Mouse (Mus musculus) midbrain, embryonic 14.5 days (tissue): Measurements from ENCODE around the gene Car11. TPM values are rescaled to one million over a fixed set of nuclear protein-coding genes. Genes with fewer than 3 reads are reported as not detected.

Experiments
- ATAC-seq: fragments of 200-750 bp; cut with Nextera tagmentation; 2 replicates; pipeline ENCODE4 v1.8.0; 2017; ENCODE audit warnings: moderate number of reproducible peaks, moderate library complexity; ENCODE audit not compliant: low FRiP score, low TSS enrichment
- DNase-seq: peaks from one replicate; pipeline ENCODE4 v3.0.0-alpha.2; 2015
- H3K27ac ChIP-seq: fragments of 300-500 bp; sonication (generic); replicated peaks from 2 replicates; pipeline ENCODE4 v1.5.1; 2014; ENCODE audit warnings: mild to moderate bottlenecking, low read depth, low read length, moderate library complexity
- H3K27me3 ChIP-seq: fragments of 300-500 bp; sonication (generic); 2 replicates; pipeline ENCODE4 v1.6.1; 2014; ENCODE audit warnings: low read length, control low read depth, mixed read lengths; ENCODE audit not compliant: control insufficient read depth, insufficient read depth
- H3K36me3 ChIP-seq: fragments of 300-500 bp; sonication (generic); 2 replicates; pipeline ENCODE4 v1.6.1; 2014; ENCODE audit warnings: low read length, control low read depth; ENCODE audit not compliant: control insufficient read depth, insufficient read depth
- H3K4me1 ChIP-seq: fragments of 300-500 bp; sonication (generic); 2 replicates; pipeline ENCODE4 v1.6.1; 2014; ENCODE audit warnings: mild to moderate bottlenecking, antibody characterized with exemption, low read length, control low read depth; ENCODE audit not compliant: control insufficient read depth, insufficient read depth
- H3K4me2 ChIP-seq: fragments of 300-500 bp; sonication (generic); 2 replicates; pipeline ENCODE4 v1.6.1; 2014; ENCODE audit warnings: mild to moderate bottlenecking, low read length, moderate library complexity
- H3K4me3 ChIP-seq: fragments of 300-500 bp; sonication (generic); replicated peaks from 2 replicates; pipeline ENCODE4 v1.5.1; 2014; ENCODE audit warnings: low read depth, low read length
- H3K9ac ChIP-seq: fragments of 300-500 bp; sonication (generic); replicated peaks from 2 replicates; pipeline ENCODE4 v1.6.1; 2014; ENCODE audit warnings: mild to moderate bottlenecking, low read length, moderate library complexity
- H3K9me3 ChIP-seq: fragments of 300-500 bp; sonication (generic); 2 replicates; pipeline ENCODE4 v1.6.1; 2016; ENCODE audit warnings: low read length, control low read depth, mixed read lengths; ENCODE audit not compliant: control insufficient read depth
- WGBS: fragments of 180-500 bp; shearing (Covaris S2); extraction: QIAGEN DNeasy Blood & Tissue Kit; methylation state at CpG from one replicate; pipeline ENCODE4 v1.1.7; 2014; 5-methylcytosine and 5-hydroxymethylcytosine counted together
- polyA plus RNA-seq: library from polyadenylated mRNA; unstranded; fragments of >200 nt; fragmentation: Nextera tagmentation; extraction: Ambion mirVana; gene quantifications from 2 replicates; pipeline ENCODE4 v1.2.1, GENCODE M21; 2014

Car11 gene
- polyA plus RNA-seq, 1 experiment from 2014 or later, result 28.1 TPM

DNA sequence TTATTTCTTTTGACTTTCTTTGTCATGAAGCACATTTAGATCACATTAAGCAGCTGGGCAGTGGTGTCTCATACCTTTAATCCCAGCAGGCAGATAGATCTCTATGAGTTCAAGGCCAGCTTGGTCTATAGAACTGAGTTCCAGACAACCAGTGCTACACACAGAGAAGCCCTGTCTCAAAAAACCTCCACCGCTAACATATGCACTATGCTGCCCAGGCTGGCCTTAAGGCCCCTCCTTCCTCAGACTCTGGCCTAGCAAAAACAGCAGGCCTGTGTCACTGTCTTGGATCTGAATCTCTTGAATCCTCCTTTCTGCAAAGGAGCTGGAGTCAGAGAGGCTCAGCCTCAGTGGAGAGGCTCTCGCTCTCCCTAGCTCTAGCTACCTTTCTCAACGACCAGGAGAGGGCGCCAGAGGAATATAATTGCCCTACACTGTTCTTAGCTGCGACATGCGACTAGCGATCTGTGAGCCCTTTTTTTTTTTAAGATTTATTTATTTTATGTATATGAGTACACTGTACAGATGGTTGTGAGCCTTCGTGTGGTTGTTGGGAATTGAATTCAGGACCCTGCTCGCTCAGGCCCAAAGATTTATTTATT, 39.6 kb downstream of the Car11 start:
- Histone ChIP-seq H3K4me1 (no peaks in the 10 kb centered on the region), H3K36me3 (no peaks in the 10 kb centered on the region), H3K27me3 (no peaks in the 10 kb centered on the region), H3K4me2 (no peak overlapping the region), H3K9me3 (no peaks in the 10 kb centered on the region), H3K9ac (no peak overlapping the region), H3K4me3 (no peak overlapping the region), H3K27ac (no peak overlapping the region)
- ATAC-seq (peak; percentile 80; the same call in 1 of the 2 replicates), DNase-seq (peak; percentile 95)
- 8% methylated on average over 9 of the region's 9 CpGs for WGBS

DNA sequence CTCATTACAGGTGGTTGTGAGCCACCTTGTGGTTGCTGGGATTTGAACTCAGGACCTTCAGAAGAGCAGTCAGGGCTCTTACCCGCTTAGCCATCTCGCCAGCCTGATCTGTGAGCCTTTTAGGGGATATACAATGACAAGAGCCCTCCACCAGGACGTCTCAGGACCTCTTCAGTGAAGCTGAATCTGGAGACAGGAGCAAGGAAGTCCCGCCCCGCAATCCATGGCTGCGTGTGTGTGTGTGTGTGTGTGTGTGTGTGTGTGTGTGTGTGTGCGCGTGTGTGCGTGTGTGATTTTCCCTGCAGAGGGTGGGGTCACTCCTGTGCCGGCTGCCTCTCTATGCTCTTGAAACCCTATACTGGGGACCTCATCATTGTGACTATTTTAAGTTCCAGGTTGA, 40.2 kb downstream of the Car11 start:
- Histone ChIP-seq H3K9me3 (no peaks in the 10 kb centered on the region), H3K36me3 (no peaks in the 10 kb centered on the region), H3K27ac (no peak overlapping the region), H3K4me2 (no peak overlapping the region), H3K4me1 (no peaks in the 10 kb centered on the region), H3K27me3 (no peaks in the 10 kb centered on the region), H3K4me3 (no peak overlapping the region), H3K9ac (no peak overlapping the region)
- ATAC-seq, result no peak
- no peak for DNase-seq
- WGBS, result 67% methylated on average over 10 of the region's 10 CpGs

- H3K4me3 ChIP-seq, result no peak overlapping the region
- H3K4me1 ChIP-seq, result no peaks in the 10 kb centered on the region
- H3K36me3 ChIP-seq, result no peaks in the 10 kb centered on the region
- DNase-seq (no peak), ATAC-seq (no peak)
- H3K9me3 ChIP-seq, result no peaks in the 10 kb centered on the region
- H3K27ac ChIP-seq, result no peak overlapping the region
- no peak overlapping the region for H3K4me2 ChIP-seq
- no peak overlapping the region for H3K9ac ChIP-seq
- 89% methylated on average over 12 of the region's 12 CpGs for WGBS
- no peaks in the 10 kb centered on the region for H3K27me3 ChIP-seq
Measured at GRCm38 (mm10) chr7:45741308-45741707, 41.7 kb downstream of the Car11 start.

- ATAC-seq, result no peak
- H3K36me3 ChIP-seq, result no peaks in the 10 kb centered on the region
- H3K4me1 ChIP-seq, result no peaks in the 10 kb centered on the region
- DNase-seq, result no peak
- H3K9me3 ChIP-seq, result no peaks in the 10 kb centered on the region
- no peak overlapping the region for H3K4me3 ChIP-seq
- H3K27me3 ChIP-seq, result no peaks in the 10 kb centered on the region
- 37% methylated on average over 11 of the region's 11 CpGs for WGBS
- no peak overlapping the region for H3K9ac ChIP-seq
- H3K4me2 ChIP-seq, result no peak overlapping the region
- no peak overlapping the region for H3K27ac ChIP-seq
Measured at GRCm38 (mm10) chr7:45741777-45742176, 42.1 kb downstream of the Car11 start.

GRCm38 (mm10) chr7:45742338-45742737, 42.7 kb downstream of the Car11 start:
- no peak overlapping the region for H3K4me3 ChIP-seq
- H3K27me3 ChIP-seq, result no peaks in the 10 kb centered on the region
- H3K36me3 ChIP-seq, result no peaks in the 10 kb centered on the region
- H3K9me3 ChIP-seq, result no peaks in the 10 kb centered on the region
- no peak overlapping the region for H3K27ac ChIP-seq
- WGBS, result 33% methylated on average over 19 of the region's 19 CpGs
- no peaks in the 10 kb centered on the region for H3K4me1 ChIP-seq
- no peak overlapping the region for H3K9ac ChIP-seq
- peak; percentile 31 for DNase-seq
- ATAC-seq, result no peak
- H3K4me2 ChIP-seq, result no peak overlapping the region

GRCm38 (mm10) chr7:45744387-45744786, 44.7 kb downstream of the Car11 start:
- 44% methylated on average over 2 of the region's 2 CpGs for WGBS
- H3K27me3 ChIP-seq, result no peaks in the 10 kb centered on the region
- H3K36me3 ChIP-seq, result no peaks in the 10 kb centered on the region
- H3K4me2 ChIP-seq, result no peak overlapping the region
- H3K4me3 ChIP-seq, result no peak overlapping the region
- no peaks in the 10 kb centered on the region for H3K9me3 ChIP-seq
- no peak overlapping the region for H3K9ac ChIP-seq
- DNase-seq, result peak; percentile 63
- H3K4me1 ChIP-seq, result 0 out of 2 replicates have a peak, but pooled peaks cover 1% of the 10 kb centered on the region
- no peak for ATAC-seq
- no peak overlapping the region for H3K27ac ChIP-seq

DNA sequence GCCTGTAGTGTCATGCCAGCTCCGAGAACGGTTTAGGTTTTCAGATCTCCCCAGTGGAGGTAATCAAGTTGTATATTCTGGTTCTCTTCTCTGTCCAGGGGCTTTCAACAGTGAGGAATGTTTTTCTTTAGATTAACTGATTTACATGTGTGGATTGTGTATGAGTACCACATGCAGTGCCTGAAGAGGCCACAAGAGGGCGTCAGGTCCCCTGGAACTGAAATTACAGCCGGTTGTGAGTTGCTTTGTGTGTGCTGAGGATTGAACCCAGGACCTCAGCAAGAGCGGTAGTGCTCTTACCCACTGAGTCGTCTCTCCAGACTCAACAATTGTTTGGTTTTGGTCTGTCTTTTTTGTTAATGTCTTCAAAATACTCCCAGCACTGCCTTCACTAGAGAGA, 46.9 kb downstream of the Car11 start:
- no peak for ATAC-seq
- Histone ChIP-seq H3K36me3 (no peaks in the 10 kb centered on the region), H3K27ac (no peak overlapping the region), H3K9ac (no peak overlapping the region), H3K9me3 (no peaks in the 10 kb centered on the region), H3K4me3 (no peak overlapping the region), H3K27me3 (no peaks in the 10 kb centered on the region), H3K4me2 (no peak overlapping the region), H3K4me1 (0 out of 2 replicates have a peak, but pooled peaks cover 3% of the 10 kb centered on the region)
- DNase-seq, result no peak
- 66% methylated on average over 6 of the region's 6 CpGs for WGBS

DNA sequence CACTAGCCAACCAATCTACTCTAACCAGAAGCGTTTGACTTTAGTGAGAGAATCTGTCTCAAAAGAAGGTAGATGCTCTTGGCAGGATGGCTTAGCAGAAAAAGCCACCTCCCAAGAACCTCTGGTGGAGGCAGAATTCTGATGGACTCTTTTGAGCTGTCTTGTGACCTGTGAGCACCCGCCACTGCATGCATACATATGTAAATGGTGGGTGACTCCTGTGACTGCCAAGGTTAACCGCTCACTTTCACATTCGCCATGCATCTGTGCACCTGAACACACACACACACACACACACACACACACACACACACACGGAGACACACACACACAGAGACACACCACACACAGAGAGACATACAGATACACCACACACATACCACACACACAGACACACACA, 47.8 kb downstream of the Car11 start:
- Histone ChIP-seq H3K4me1 (0 out of 2 replicates have a peak, but pooled peaks cover 3% of the 10 kb centered on the region), H3K4me3 (no peak overlapping the region), H3K9ac (no peak overlapping the region), H3K36me3 (no peaks in the 10 kb centered on the region), H3K9me3 (no peaks in the 10 kb centered on the region), H3K27ac (no peak overlapping the region), H3K27me3 (no peaks in the 10 kb centered on the region), H3K4me2 (no peak overlapping the region)
- 83% methylated on average over 5 of the region's 5 CpGs for WGBS
- DNase-seq, result no peak
- no peak for ATAC-seq

DNA sequence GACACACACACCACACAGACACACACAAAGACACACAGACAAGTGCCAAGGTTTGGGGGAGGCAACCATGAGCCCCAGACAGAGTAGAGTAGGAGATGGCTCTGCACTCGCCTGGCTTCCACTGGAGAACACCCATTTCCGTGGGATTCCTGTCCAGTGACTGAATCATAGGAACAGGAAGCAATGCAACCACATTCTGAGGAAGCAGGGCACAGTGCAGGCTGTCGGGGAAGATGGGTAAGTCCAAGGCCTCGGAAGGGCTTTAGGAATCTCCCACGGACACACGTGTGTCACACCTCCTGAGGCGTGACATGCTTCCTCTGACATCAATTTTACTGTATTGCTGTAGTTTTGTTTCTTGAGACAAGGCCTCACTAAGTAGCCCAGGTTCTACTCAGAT, 48.5 kb downstream of the Car11 start:
- 81% methylated on average over 7 of the region's 7 CpGs for WGBS
- ATAC-seq, result no peak

More for the DNA sequence above, 48.5 kb downstream of the Car11 start:
- Histone ChIP-seq H3K9ac (no peak overlapping the region), H3K4me3 (no peak overlapping the region), H3K36me3 (no peaks in the 10 kb centered on the region), H3K27me3 (no peaks in the 10 kb centered on the region), H3K27ac (no peak overlapping the region), H3K4me1 (0 out of 2 replicates have a peak, but pooled peaks cover 3% of the 10 kb centered on the region), H3K4me2 (no peak overlapping the region), H3K9me3 (no peaks in the 10 kb centered on the region)
- no peak for DNase-seq
